Mouse (Mus musculus): ENCODE results near the gene Mtg2. TPM values are rescaled to one million over a fixed set of nuclear protein-coding genes. Genes with fewer than 3 reads are reported as not detected.

Gene Mtg2
- polyA plus RNA-seq, 1 experiment from 2014 or later = 37.7 TPM

DNA sequence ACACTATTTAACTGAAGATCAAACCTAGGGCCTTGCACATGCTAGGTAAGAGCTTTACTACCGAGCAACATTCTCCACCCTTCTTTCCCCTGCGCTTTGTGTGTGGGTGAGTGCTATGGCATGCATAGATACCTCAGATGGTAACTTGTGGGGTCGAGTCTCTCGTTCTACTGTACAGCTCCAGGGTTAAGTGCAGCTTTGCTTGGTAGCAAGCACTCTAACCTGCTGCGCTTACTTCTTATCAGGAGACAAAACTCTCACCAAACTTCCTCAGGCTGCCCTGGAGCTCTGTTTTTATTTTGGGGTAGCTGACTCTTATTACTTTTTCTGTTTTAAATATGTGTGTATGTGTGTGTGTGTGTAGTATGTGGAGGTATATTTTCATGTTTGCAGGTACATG, 65.0 kb downstream of the Mtg2 start:
- 87% methylated on average over 5 of the region's 5 CpGs for WGBS
- ATAC-seq (replicated peaks) = no peak
- no peaks in the 10 kb centered on the region for H3K9me3 ChIP-seq

More for the DNA sequence above, 65.0 kb downstream of the Mtg2 start:
- Histone ChIP-seq H3K4me2 (no peak overlapping the region), H3K27ac (no peak overlapping the region), H3K4me1 (no peaks in the 10 kb centered on the region), H3K27me3 (replicated peaks) (no peaks in the 10 kb centered on the region), H3K36me3 (replicated peaks) (peaks cover 16% of the 10 kb centered on the region; the same call in 1 of the 2 replicates), H3K9ac (no peak overlapping the region), H3K4me3 (no peak overlapping the region)

Other genes with a start within 250 kb of the Mtg2 start
- 3.9 and 4.0 TPM in 2 replicates for gene Taf4, start 93.9 kb upstream of the Mtg2 start, polyA plus RNA-seq (2015; fragmentation: Nextera tagmentation; extraction: Ambion mirVana)
- 21.0 and 21.1 TPM in 2 replicates for gene Lsm14b, start 45.6 kb upstream of the Mtg2 start, polyA plus RNA-seq (2015; fragmentation: Nextera tagmentation; extraction: Ambion mirVana)
- gene Psma7, start 28.2 kb upstream of the Mtg2 start, polyA plus RNA-seq (2015; fragmentation: Nextera tagmentation; extraction: Ambion mirVana) = 521 and 530 TPM in 2 replicates
- gene Ss18l1, start 28.1 kb upstream of the Mtg2 start, polyA plus RNA-seq (2015; fragmentation: Nextera tagmentation; extraction: Ambion mirVana) = 70.1 and 73.0 TPM in 2 replicates
- 3.2 and 3.7 TPM in 2 replicates for gene Hrh3, start 33.9 kb downstream of the Mtg2 start, polyA plus RNA-seq (2015; fragmentation: Nextera tagmentation; extraction: Ambion mirVana)
- 80.3 and 81.2 TPM in 2 replicates for gene Osbpl2, start 48.7 kb downstream of the Mtg2 start, polyA plus RNA-seq (2015; fragmentation: Nextera tagmentation; extraction: Ambion mirVana)
- 205 and 213 TPM in 2 replicates for gene Adrm1, start 100.9 kb downstream of the Mtg2 start, polyA plus RNA-seq (2015; fragmentation: Nextera tagmentation; extraction: Ambion mirVana)
- 1.6 and 1.7 TPM in 2 replicates for gene Lama5, start 155.3 kb downstream of the Mtg2 start, polyA plus RNA-seq (2015; fragmentation: Nextera tagmentation; extraction: Ambion mirVana)
- 284 and 315 TPM in 2 replicates for gene Rps21, start 186.8 kb downstream of the Mtg2 start, polyA plus RNA-seq (2015; fragmentation: Nextera tagmentation; extraction: Ambion mirVana)
- gene Cables2, start 202.9 kb downstream of the Mtg2 start, polyA plus RNA-seq (2015; fragmentation: Nextera tagmentation; extraction: Ambion mirVana) = 31.3 and 32.0 TPM in 2 replicates
- not detected in 2 replicates for gene Rbbp8nl, start 219.3 kb downstream of the Mtg2 start, polyA plus RNA-seq (2015; fragmentation: Nextera tagmentation; extraction: Ambion mirVana)